Mouse (Mus musculus): ENCODE results near the gene Txndc8.

GRCm38 (mm10) chr4:57940631-57941030 is 68.3 kb downstream of the Txndc8 start:
- no peak for TF ChIP-seq CTCF (IDR thresholded peaks at IDR 0.05; ENCODE audit: control insufficient read depth, insufficient read depth, insufficient read length)
- no peak for TF ChIP-seq USF1 (IDR thresholded peaks at IDR 0.05; ENCODE audit: low read depth)
- TF ChIP-seq MYOD1 (IDR thresholded peaks at IDR 0.05; ENCODE audit: control insufficient read depth, insufficient read length, low read depth): no peak
